Mouse (Mus musculus) stomach, postnatal 0 days (tissue): ENCODE data around the gene Krtap16-1. TPM values are rescaled to one million over a fixed set of nuclear protein-coding genes. Genes with fewer than 3 reads are reported as not detected.

Source experiments
- ATAC-seq: fragments of 200-750 bp; cut with Nextera tagmentation; 2 replicates; pipeline ENCODE4 v1.8.0; 2017; ENCODE audit not compliant: low FRiP score, low TSS enrichment
- DNase-seq: peaks from one replicate; pipeline ENCODE4 v3.0.0-alpha.2; 2016; ENCODE audit warnings: low spot score
- H3K27ac ChIP-seq: fragments of 300-500 bp; sonication (generic); replicated peaks from 2 replicates; pipeline ENCODE4 v1.5.1; 2014; ENCODE audit warnings: mild to moderate bottlenecking, control low read depth
- H3K27me3 ChIP-seq: fragments of 300-500 bp; sonication (generic); 2 replicates; pipeline ENCODE4 v1.6.1; 2014; ENCODE audit warnings: low read length; ENCODE audit not compliant: control insufficient read depth, insufficient read depth
- H3K36me3 ChIP-seq: fragments of 300-500 bp; sonication (generic); 2 replicates; pipeline ENCODE4 v1.6.1; 2014; ENCODE audit warnings: low read length, mixed read lengths; ENCODE audit not compliant: control insufficient read depth, insufficient read depth
- H3K4me1 ChIP-seq: fragments of 300-500 bp; sonication (generic); replicated peaks from 2 replicates; pipeline ENCODE4 v1.6.1; 2014; ENCODE audit warnings: antibody characterized with exemption; ENCODE audit not compliant: control insufficient read depth, insufficient read depth
- H3K4me2 ChIP-seq: fragments of 300-500 bp; sonication (generic); replicated peaks from 2 replicates; pipeline ENCODE4 v1.6.1; 2014; ENCODE audit warnings: low read depth, mild to moderate bottlenecking, control low read depth, moderate library complexity
- H3K4me3 ChIP-seq: fragments of 300-500 bp; sonication (generic); 2 replicates; pipeline ENCODE4 v1.5.1; 2014; ENCODE audit warnings: low read depth, low read length, control low read depth
- H3K9ac ChIP-seq: fragments of 300-500 bp; sonication (generic); 2 replicates; pipeline ENCODE4 v1.6.1; 2014; ENCODE audit warnings: mild to moderate bottlenecking, low read length, control low read depth, mixed read lengths
- H3K9me3 ChIP-seq: fragments of 300-500 bp; sonication (generic); 2 replicates; pipeline ENCODE4 v1.6.1; 2016; ENCODE audit warnings: low read length; ENCODE audit not compliant: control insufficient read depth
- CTCF ChIP-seq: IDR thresholded peaks from 2 replicates; pipeline ENCODE4 v1.5.1; 2016; ENCODE audit warnings: antibody characterized with exemption, low read depth, mild to moderate bottlenecking, moderate library complexity
- EP300 ChIP-seq: optimal IDR thresholded peaks from 2 replicates; pipeline ENCODE3; 2016; ENCODE audit warnings: antibody characterized with exemption
- WGBS: fragments of 180-500 bp; shearing (Covaris S2); extraction: QIAGEN DNeasy Blood & Tissue Kit; methylation state at CpG from one replicate; pipeline ENCODE4 v1.1.7; 2014; 5-methylcytosine and 5-hydroxymethylcytosine counted together
- polyA plus RNA-seq: library from polyadenylated mRNA; unstranded; fragments of >200 nt; fragmentation: Nextera tagmentation; extraction: Ambion mirVana; gene quantifications from 2 replicates; pipeline ENCODE4 v1.2.1, GENCODE M21; 2015

The Krtap16-1 gene
- polyA plus RNA-seq, 1 experiment from 2014 or later: 0.10 TPM

- Histone ChIP-seq H3K9me3 (no peaks in the 10 kb centered on the region), H3K27me3 (no peaks in the 10 kb centered on the region), H3K27ac (no peak overlapping the region), H3K4me3 (no peak overlapping the region), H3K36me3 (no peaks in the 10 kb centered on the region), H3K9ac (no peak overlapping the region), H3K4me2 (no peak overlapping the region), H3K4me1 (no peaks in the 10 kb centered on the region)
- no peak for DNase-seq
- WGBS: 71% methylated on average over 5 of the region's 5 CpGs
- TF ChIP-seq EP300: no peak
- no peak for ATAC-seq
Observed at GRCm38 (mm10) chr11:100010682-100011081, 24.3 kb upstream of the Krtap16-1 start.

GRCm38 (mm10) chr11:100008336-100008735 is 21.9 kb upstream of the Krtap16-1 start:
- no peak overlapping the region for H3K9ac ChIP-seq
- DNase-seq: no peak
- TF ChIP-seq EP300 (no peak), CTCF (no peak)
- no peak overlapping the region for H3K4me2 ChIP-seq
- no peaks in the 10 kb centered on the region for H3K9me3 ChIP-seq
- no peaks in the 10 kb centered on the region for H3K27me3 ChIP-seq
- no peak overlapping the region for H3K27ac ChIP-seq
- no peaks in the 10 kb centered on the region for H3K4me1 ChIP-seq
- 89% methylated on average over 5 of the region's 5 CpGs for WGBS
- ATAC-seq: no peak
- H3K4me3 ChIP-seq: no peak overlapping the region
- H3K36me3 ChIP-seq: no peaks in the 10 kb centered on the region

GRCm38 (mm10) chr11:100006624-100007023 is 20.2 kb upstream of the Krtap16-1 start:
- Histone ChIP-seq H3K4me2 (no peak overlapping the region), H3K27me3 (no peaks in the 10 kb centered on the region), H3K9me3 (no peaks in the 10 kb centered on the region), H3K4me1 (no peaks in the 10 kb centered on the region), H3K9ac (no peak overlapping the region), H3K4me3 (no peak overlapping the region), H3K27ac (0 out of 2 replicates have a peak overlapping the region, but pooled peaks have one; percentile 24), H3K36me3 (no peaks in the 10 kb centered on the region)
- WGBS: 55% methylated on average over 3 of the region's 3 CpGs
- DNase-seq: no peak
- peak; percentile 56 for TF ChIP-seq CTCF
- no peak for TF ChIP-seq EP300
- ATAC-seq: no peak

- Histone ChIP-seq H3K9ac (no peak overlapping the region), H3K27ac (0 out of 2 replicates have a peak overlapping the region, but pooled peaks have one; percentile 24), H3K4me1 (no peaks in the 10 kb centered on the region), H3K9me3 (no peaks in the 10 kb centered on the region), H3K36me3 (no peaks in the 10 kb centered on the region), H3K4me3 (no peak overlapping the region), H3K4me2 (no peak overlapping the region), H3K27me3 (no peaks in the 10 kb centered on the region)
- DNase-seq (no peak), ATAC-seq (0 out of 2 replicates have a peak, but pooled peaks have one; percentile 21)
- TF ChIP-seq CTCF (no peak), EP300 (no peak)
- WGBS: 58% methylated on average over 8 of the region's 8 CpGs
Observed at GRCm38 (mm10) chr11:100005905-100006304, 19.5 kb upstream of the Krtap16-1 start.

GRCm38 (mm10) chr11:100004846-100005245 is 18.4 kb upstream of the Krtap16-1 start:
- 18% methylated on average over 6 of the region's 6 CpGs for WGBS
- no peaks in the 10 kb centered on the region for H3K9me3 ChIP-seq
- H3K27ac ChIP-seq: no peak overlapping the region
- DNase-seq (peak; percentile 56), ATAC-seq (0 out of 2 replicates have a peak, but pooled peaks have one; percentile 51)
- TF ChIP-seq CTCF: peak; percentile 90
- no peak for TF ChIP-seq EP300
- no peak overlapping the region for H3K4me3 ChIP-seq
- H3K9ac ChIP-seq: no peak overlapping the region
- H3K27me3 ChIP-seq: no peaks in the 10 kb centered on the region
- H3K4me1 ChIP-seq: no peaks in the 10 kb centered on the region
- H3K4me2 ChIP-seq: no peak overlapping the region
- H3K36me3 ChIP-seq: no peaks in the 10 kb centered on the region

GRCm38 (mm10) chr11:99999091-99999490 is 12.7 kb upstream of the Krtap16-1 start:
- no peaks in the 10 kb centered on the region for H3K4me1 ChIP-seq
- H3K27ac ChIP-seq: no peak overlapping the region
- no peak for DNase-seq
- H3K4me2 ChIP-seq: no peak overlapping the region
- H3K36me3 ChIP-seq: no peaks in the 10 kb centered on the region
- H3K4me3 ChIP-seq: no peak overlapping the region
- WGBS: 84% methylated on average over 7 of the region's 7 CpGs
- H3K27me3 ChIP-seq: no peaks in the 10 kb centered on the region
- H3K9ac ChIP-seq: no peak overlapping the region
- TF ChIP-seq CTCF: no peak
- TF ChIP-seq EP300: no peak
- no peaks in the 10 kb centered on the region for H3K9me3 ChIP-seq
- no peak for ATAC-seq
